Mouse (Mus musculus) T-helper 17 cell (primary cell): Measurements from ENCODE around the gene Zup1.
"Not testable (repeated sequence)": the region's sequence is repeated elsewhere in the genome, so short reads cannot be mapped to it uniquely, and the experiment has no call there.

ENCODE experiments used
- in situ Hi-C, 2 experiments: fragments of 300-600 bp; cut with MboI, MseI; formaldehyde crosslinking; loops; 1 replicate in 1 of 2; 2 replicates in 1 of 2; pipeline ENCODE4 v1.15.1; 2025; ENCODE audit warnings: high pct_unique_total_duplicates in 2 of 2

Gene Zup1

DNA sequence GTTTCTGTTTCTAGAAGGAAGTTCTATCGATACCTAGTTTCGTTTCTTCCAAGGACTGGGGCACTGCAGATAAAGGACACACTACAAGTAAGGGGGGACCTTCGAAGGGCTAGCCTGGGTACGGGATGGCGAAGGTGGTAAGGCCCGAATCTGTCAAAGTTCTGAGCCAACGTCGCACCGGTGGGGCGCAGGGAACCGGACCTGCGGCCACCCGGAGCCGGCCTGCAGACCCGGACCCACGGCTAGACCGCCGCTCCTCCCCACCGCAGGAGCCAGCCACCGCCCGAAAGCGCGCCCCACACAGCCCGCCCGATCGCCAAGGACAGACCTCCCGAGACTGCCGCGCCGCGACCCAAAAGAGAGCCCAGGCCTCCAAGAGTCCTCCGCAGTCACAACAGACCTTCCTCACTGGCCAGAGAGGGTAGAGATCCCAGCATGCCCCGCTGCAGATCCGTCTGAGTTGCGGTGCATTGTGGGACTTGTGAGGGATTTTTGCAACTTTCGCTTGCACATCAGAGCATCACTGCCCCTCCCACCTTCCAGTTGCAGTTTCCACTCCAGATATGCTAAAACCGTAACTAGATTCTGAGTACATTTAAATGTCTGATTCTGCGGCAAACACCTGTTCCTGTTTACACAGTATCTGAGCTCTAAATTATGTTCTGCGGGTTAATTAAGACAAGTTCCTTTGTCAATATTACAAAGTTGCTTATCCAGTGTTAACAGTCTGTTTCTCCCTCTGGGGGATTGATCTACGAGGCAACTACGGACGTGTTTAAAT is at the start of gene Zup1:
Zup1 (minus strand) TSS at position 467 of the 781 bp plus-strand sequence.
- in situ Hi-C loops: no loop called here

DNA sequence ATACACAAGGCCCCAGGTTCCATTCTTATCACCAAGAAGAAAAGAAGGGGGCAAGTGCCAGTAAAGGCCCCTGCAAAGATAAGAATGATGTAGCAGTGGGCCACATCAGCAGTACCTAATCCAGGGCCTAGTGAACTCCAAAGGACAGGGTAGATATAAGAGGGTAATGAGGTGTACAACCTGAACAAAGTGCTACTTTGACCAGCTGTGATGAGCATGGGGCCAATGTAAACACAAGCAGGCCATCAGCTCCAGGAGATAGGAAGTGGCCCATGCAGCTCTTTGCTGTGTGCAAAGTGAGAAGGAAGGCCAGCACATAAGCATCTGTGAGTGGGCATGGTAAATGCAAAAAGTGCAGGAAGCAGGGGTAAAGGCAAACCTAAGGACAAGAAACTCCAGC is 47.3 kb upstream of the Zup1 start:
- in situ Hi-C loops: no loop called here

DNA sequence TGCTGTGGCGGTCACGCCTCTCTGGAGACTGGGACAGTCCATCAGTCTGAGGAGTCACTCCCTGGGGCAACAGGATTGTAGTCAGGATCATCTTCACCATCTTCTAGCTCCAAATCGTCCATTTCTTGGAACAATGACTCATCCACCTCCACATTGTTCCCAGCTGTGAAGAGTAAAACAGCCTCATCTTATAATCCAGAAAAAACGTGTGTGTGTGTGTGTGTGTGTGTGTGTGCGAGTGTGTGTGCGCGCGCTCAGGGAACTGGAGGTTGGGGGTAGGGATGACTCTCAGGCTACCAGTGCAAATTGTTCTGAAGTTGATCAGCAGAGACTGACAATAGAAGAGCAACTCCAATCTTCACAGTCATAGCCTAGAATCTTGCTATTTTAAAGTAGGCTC is 45.6 kb upstream of the Zup1 start:
- in situ Hi-C loops: not testable (repeated sequence)

DNA sequence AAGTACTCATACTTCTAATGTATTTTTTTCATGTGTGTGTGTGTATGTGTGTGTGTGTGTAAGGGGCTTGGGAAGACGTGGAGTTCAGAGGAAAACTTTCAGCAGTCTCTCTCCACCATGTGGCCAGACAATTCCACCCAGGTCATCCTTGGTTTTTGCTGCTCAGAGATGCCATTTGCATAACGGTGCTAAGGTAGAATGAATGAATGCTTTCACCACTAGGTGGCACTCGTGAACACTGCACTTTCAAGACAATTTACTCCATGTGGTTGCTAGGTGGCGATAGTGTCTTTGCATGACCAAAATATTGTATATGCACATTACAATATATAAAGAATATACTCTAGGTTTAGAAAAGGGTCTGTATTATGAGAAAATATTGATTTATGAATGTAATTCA is 35.7 kb upstream of the Zup1 start:
- in situ Hi-C loops: no loop called here

DNA sequence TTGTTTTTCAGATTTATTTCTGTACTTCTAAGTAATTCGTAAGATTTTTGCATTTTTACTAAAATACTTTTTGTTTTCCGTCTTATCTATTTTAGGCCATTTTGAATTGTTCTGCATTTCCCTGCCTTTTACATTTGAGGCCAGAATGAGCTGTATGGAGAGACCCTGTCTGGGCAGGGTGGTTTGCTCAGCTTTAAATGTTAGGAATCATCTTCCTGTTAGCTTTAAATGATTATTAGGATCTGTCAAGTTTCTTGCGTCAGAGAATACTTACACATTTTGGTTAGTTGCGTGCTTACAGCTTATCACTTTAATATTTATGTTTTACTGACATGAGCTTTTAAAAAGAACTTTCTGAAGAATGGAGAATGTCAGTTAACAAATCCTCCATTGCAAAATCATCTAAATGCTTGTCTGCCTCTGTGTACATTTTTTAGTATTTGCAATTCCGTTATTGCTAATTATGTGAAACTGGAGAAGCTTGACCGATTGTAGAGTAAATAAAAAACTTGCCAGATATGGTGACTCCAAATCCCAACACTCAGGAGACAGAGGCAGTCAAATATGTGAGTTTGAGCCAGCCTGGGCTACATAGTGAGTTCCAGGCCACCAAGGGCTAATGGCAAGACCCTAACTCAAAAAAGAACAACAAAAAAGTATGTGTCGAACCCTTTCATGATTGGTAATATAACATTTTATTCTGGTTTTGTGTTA is 23.9 kb upstream of the Zup1 start:
- in situ Hi-C loops: loop anchor here in 1 of 2 experiments (5.0 kb wide), 1 partner anchor 662 kb away; no protein-coding TSS in a partner anchor

DNA sequence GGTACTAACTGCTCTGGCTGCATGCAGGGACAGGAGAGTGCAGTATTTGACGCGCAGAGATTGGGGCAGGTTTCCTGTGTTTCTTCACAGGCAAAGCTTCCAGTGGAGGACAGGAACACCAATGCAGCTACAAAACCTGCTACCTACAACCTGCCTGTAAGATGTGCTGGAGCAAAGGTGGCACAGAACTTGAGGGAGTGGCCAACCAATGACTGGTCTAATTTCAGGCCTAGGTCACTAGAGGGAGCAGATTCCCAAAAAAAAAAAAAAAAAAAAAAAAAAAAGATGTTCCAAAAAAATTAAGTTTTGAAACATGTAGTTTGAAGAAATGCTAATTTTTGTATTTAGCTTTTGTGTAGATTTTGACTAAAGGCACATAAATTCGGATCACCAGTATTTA is 1.4 kb upstream of the Zup1 start:
- in situ Hi-C loops: no loop called here

DNA sequence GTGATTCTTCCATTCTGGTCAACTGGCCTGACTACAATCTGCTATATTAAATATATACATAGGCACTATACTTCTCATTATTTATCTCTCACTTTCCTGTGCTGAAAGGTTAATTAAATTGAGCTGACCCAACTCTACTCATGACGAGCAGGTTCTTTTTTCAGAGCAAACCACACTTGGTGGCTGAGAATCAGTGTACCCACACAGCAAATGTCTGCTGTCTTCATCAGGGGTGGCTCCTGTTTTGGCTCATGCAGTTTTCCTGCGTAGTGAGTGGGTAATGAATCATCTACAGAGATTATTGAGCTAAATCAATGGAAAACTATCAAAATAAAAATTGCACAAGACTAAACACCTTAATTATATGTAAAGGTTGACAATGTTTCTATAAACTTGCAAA is 4.7 kb downstream of the Zup1 start:
- in situ Hi-C loops: loop anchor here in 1 of 2 experiments (10.0 kb wide), 1 partner anchor 468 kb away; the partner anchor contains the start of gene Nt5dc1

DNA sequence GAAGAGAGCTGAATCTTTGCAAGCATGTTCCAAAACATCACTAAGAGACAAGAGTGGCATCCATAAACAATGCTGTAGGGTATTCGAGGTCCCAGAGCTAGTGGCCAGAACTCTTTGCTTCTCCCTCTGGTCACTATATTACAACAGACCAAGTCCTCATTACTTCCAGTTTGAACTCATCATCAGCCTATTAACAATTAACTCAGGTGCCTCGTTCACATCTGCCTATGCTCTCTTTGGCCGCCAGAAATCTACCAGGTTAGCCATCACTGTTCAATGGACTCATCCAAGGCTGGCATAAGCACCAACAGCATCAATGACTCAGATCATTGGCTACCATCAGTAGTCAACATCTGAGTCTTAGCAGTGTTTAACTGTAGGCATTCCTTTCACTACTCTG is 5.7 kb downstream of the Zup1 start:
- in situ Hi-C loops: loop anchor here in 1 of 2 experiments (10.0 kb wide), 1 partner anchor 469 kb away; the partner anchor contains the start of gene Nt5dc1

DNA sequence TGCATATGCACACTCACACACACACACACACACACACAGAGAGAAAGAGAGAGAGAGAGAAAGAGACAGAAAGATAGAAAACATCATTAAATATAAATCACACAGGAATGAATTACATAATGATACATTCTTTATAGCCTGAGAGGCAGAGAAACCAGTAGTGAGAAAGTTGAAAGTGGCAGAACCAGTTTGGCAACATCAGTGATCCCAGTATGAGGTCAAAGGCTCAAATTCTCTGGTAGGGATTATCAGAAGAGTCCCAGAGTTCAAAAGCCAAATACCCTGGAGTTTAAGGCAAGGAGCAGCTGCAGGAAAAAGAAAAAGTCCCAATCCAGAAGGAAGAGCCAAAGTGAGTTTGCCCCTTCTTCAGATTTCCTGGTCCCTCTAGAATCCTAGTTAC is 10.4 kb downstream of the Zup1 start:
- in situ Hi-C loops: loop anchor here in 1 of 2 experiments (10.0 kb wide), 1 partner anchor 474 kb away; the partner anchor contains the start of gene Nt5dc1

DNA sequence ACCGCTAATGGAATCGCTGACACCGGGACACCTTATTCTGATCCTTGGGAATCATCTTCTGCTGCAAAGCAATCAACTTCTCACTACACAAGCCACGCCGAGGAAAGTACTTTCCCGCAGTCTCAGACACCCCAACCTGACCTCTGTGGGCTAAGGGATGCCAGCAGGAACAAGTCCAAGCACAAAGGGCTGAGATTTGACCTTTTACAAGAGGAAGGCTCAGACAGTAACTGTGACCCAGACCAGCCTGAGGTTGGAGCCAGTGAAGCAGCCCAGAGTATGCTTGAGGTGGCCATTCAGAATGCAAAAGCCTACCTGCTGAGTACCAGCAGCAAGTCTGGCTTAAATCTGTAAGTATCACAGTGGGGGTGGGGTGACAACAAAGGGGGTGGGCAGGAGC is 45.6 kb downstream of the Zup1 start:
- in situ Hi-C loops: no loop called here

DNA sequence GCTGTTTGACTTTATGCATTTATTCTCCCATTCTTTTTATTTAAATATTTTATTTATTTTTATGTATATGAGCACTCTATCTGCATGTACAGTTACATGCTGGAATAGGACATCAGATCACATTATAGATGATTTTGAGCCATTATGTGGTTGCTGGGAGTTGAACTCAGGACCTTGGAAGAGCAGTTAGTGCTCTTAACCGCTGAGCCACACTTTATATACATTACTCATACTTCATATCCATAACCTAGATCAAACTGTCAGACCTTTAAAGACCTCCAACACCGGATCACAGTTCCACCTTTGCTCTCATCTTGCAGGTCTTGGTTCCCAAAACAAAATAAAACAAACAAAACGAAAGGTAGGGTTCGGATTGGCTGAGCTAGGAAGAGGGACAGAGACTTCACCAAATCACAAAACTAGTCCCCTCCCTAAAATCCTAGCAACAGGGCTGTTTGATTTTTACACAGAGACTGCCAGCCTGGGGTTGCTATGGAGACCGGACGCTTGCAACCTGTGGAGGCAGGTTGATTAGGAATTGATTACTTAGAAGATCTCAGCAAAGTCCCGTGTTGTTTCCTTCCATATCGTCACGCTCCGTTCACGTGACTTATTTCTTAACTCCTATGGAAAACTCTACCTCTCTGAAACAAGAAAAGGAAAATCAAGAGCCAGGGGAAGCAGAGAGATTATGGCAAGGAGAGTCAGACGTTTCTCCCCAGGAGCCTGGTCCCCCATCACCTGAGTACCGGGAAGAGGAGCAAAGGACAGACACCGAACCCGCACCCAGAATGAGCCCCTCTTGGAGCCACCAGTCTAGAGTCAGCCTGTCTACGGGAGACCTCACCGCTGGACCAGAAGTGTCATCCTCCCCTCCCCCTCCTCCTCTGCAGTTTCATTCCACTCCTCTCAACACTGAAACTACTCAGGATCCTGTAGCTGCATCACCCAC is 46.3 kb downstream of the Zup1 start, which contains the start of gene Rsph4a:
Rsph4a (plus strand) TSS at position 582 of the 952 bp plus-strand sequence.
- in situ Hi-C loops: no loop called here

DNA sequence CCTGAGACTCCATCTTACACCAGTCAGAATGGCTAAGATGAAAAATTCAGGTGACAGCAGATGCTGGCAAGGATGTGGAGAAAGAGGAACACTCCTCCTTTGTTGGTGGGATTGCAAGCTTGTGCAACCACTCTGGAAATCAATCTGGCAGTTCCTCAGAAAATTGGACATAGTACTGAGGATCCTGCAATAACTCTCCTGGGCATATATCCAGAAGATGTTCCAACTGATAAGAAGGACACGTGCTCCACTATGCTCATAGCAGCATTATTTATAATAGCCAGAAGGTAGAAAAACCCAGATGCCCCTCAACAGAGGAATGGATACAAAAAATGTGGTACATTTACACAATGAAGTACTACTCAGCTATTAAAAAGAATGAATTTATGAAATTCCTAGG is 49.5 kb downstream of the Zup1 start:
- in situ Hi-C loops: not testable (repeated sequence)

DNA sequence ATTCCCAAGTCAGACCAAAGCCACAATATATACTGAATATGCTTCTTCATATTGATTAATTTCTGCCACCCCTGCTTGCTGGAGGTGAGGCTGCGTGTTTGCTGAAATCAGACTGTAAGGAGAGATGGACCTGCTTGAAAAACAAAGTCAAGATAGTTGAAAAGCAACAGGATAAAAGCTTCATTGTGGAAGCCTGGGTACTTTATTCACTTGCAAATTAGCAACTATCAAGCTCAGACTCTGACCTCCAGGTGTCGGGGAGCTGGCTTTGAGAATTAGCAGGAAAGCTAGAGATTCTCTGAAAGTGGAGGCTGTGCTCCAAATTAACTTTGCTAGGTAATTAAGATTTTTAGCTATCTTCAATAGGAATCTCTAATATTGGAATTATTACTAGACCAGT is 68.7 kb downstream of the Zup1 start:
- in situ Hi-C loops: not testable (repeated sequence)

DNA sequence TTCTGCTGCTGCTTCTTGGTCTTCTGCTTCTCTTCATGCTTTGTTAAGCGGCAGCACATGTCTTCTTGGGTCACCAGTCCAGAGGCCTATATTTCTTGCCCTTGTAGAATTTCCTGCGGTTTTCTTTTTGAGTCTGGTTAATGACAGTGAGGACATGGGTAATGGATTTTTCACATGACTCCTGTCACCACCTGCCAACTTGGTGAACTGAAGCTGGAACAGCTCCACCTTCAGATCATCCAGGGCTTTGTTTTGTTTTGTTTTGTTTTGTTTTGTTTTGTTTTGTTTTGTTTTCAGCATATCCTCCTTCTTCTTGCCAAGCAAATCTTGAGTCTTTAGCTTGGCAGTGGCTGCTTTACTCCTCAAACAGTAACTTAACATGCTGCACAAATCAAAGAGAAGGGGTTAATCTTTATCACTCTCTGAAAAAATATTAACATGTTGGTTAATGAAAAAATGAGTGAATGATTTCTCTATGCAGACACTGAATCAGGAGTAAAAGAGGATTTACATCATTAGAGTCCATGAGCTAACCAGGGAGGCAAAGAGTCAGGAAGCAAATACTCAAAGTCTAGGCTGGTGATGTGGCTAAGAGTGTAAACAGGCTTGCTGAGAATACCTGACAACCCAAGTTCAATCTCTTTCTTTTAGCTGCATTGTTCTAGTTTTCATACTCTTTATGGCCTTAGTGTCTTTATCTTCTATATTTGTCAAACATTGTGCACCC is 78.2 kb downstream of the Zup1 start:
- in situ Hi-C loops: no loop called here

DNA sequence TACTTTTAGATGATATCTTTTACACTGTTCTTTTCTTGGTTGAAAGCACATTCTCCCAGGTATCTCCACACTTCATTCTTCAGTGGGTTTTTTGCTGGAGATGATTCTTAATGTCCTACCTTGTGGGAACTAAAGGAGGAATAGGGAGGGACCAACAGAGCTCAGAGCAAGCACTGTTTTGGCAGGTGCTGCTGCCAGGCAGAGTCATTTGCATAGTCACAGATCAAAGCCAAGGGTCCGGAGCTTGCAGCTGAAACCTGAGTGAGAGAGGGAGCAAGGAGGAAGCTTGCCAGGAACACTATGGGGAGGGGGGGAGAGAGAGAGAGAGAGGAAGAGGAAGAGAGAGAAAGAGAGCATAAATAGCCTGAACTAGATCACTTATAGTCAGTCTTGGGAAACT is 80.6 kb downstream of the Zup1 start:
- in situ Hi-C loops: no loop called here
